Mouse (Mus musculus) heart, embryonic 13.5 days (tissue): ENCODE measurements around the gene Lbh. TPM values are rescaled to one million over a fixed set of nuclear protein-coding genes. Genes with fewer than 3 reads are reported as not detected.
A peak's percentile ranks its signal among the peaks of the same experiment; 100 is the strongest.

Experiments
- ATAC-seq: fragments of 200-750 bp; cut with Nextera tagmentation; 2 replicates; pipeline ENCODE4 v1.8.0; 2017; ENCODE audit warnings: moderate TSS enrichment; ENCODE audit not compliant: insufficient number of reproducible peaks, low FRiP score, low TSS enrichment; ENCODE audit errors: extremely low read depth
- H3K27ac ChIP-seq: fragments of 300-500 bp; sonication (generic); replicated peaks from 2 replicates; pipeline ENCODE4 v1.5.1; 2015; ENCODE audit warnings: moderate library complexity, mild to moderate bottlenecking, inconsistent platforms
- H3K27me3 ChIP-seq: fragments of 300-500 bp; sonication (generic); replicated peaks from 2 replicates; pipeline ENCODE4 v1.6.1; 2015; ENCODE audit warnings: mild to moderate bottlenecking, inconsistent platforms
- H3K36me3 ChIP-seq: fragments of 300-500 bp; sonication (generic); 2 replicates; pipeline ENCODE4 v1.6.1; 2015; ENCODE audit warnings: mild to moderate bottlenecking, inconsistent platforms
- H3K4me1 ChIP-seq: fragments of 300-500 bp; sonication (generic); 2 replicates; pipeline ENCODE4 v1.6.1; 2015; ENCODE audit warnings: inconsistent platforms
- H3K4me2 ChIP-seq: fragments of 300-500 bp; sonication (generic); 2 replicates; pipeline ENCODE4 v1.6.1; 2015; ENCODE audit warnings: inconsistent platforms, mild to moderate bottlenecking, moderate library complexity
- H3K4me3 ChIP-seq: fragments of 300-500 bp; sonication (generic); 2 replicates; pipeline ENCODE4 v1.5.1; 2015; ENCODE audit warnings: moderate library complexity, mild to moderate bottlenecking, inconsistent platforms
- H3K9ac ChIP-seq: fragments of 300-500 bp; sonication (generic); 2 replicates; pipeline ENCODE4 v1.6.1; 2015; ENCODE audit warnings: inconsistent platforms, mild to moderate bottlenecking, moderate library complexity
- H3K9me3 ChIP-seq: fragments of 300-500 bp; sonication (generic); 2 replicates; pipeline ENCODE4 v1.6.1; 2016; ENCODE audit warnings: inconsistent platforms
- WGBS: fragments of 180-500 bp; shearing (Covaris S2); methylation state at CpG from one replicate; pipeline ENCODE4 v1.1.7; 2015; ENCODE audit warnings: mixed read lengths; 5-methylcytosine and 5-hydroxymethylcytosine counted together
- polyA plus RNA-seq: library from polyadenylated mRNA; unstranded; fragments of >200 nt; fragmentation: Nextera tagmentation; extraction: Ambion mirVana; gene quantifications from 2 replicates; pipeline ENCODE4 v1.2.1, GENCODE M21; 2015

The Lbh gene
- polyA plus RNA-seq, 1 experiment from 2014 or later, result 25.6 TPM

GRCm38 (mm10) chr17:72925804-72926617 lies 7.9 kb downstream of the Lbh start:
- Histone ChIP-seq H3K9ac (peak overlapping the region; percentile 100), H3K9me3 (no peaks in the 10 kb centered on the region), H3K4me1 (peaks cover 89% of the 10 kb centered on the region), H3K36me3 (peaks cover 96% of the 10 kb centered on the region), H3K4me3 (peak overlapping the region; percentile 68), H3K27ac (peak overlapping the region; percentile 87), H3K4me2 (peak overlapping the region; percentile 94), H3K27me3 (no peaks in the 10 kb centered on the region)
- 43% methylated on average over 12 of the region's 12 CpGs for WGBS
- ATAC-seq, result peak; percentile 22; the same call in 1 of the 2 replicates

DNA sequence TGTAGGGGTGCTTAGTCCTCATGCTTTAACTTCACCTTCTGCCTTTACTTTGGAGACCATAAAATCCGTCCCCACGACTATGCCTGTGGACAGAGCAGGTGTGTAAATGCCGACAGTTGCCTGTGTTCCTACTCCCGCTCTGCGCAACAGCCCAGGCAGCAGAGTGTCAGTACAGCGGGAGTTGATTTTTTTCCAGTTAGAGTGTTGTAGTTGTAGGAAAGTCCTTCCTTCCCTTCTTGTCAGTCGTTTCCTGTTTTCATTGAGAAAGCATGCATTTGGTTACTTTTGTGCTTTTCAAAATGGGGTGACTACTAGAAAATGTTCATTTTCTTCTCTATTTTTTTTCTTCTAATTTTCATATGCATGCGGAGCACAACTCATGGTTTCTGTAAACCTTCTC lies 8.9 kb downstream of the Lbh start:
- Histone ChIP-seq H3K9me3 (peaks cover under 1% of the 10 kb centered on the region; the same call in 1 of the 2 replicates), H3K27me3 (no peaks in the 10 kb centered on the region), H3K9ac (peak overlapping the region; percentile 100), H3K36me3 (peaks cover 91% of the 10 kb centered on the region), H3K27ac (peak overlapping the region; percentile 87), H3K4me3 (peak overlapping the region; percentile 68; the same call in 1 of the 2 replicates), H3K4me2 (peak overlapping the region; percentile 94), H3K4me1 (peaks cover 83% of the 10 kb centered on the region)
- 66% methylated on average over 8 of the region's 8 CpGs for WGBS
- ATAC-seq, result no peak

DNA sequence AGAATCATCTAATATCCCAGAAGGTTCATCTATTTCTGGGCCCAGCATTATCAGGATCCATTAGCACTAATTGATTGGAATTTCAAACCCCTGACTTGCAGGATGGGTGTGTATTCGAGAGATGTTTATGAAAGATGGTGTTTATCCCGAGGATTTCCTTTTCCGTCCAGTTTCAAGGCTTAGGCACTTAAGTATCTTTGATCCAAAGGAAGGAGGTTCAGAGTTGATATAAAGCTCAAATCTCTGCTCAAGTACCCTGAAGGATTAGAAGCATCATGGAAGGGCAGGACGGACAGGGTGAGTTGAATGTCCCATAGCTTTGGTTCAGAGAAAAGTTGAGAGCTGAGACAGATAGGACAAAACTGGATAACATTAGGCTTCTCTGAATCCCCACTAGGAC lies 15.0 kb downstream of the Lbh start:
- Histone ChIP-seq H3K4me3 (no peak overlapping the region), H3K4me2 (peak overlapping the region; percentile 42), H3K27ac (peak overlapping the region; percentile 85), H3K9ac (peak overlapping the region; percentile 74), H3K9me3 (peaks cover 4% of the 10 kb centered on the region; the same call in 1 of the 2 replicates), H3K36me3 (peaks cover 90% of the 10 kb centered on the region), H3K4me1 (peaks cover 85% of the 10 kb centered on the region), H3K27me3 (no peaks in the 10 kb centered on the region)
- WGBS, result 58% methylated on average over 4 of the region's 4 CpGs
- ATAC-seq, result no peak

GRCm38 (mm10) chr17:72934146-72934545 lies 16.0 kb downstream of the Lbh start:
- H3K36me3 ChIP-seq, result peaks cover 90% of the 10 kb centered on the region
- ATAC-seq, result no peak
- peak overlapping the region; percentile 12; the same call in 1 of the 2 replicates for H3K4me3 ChIP-seq
- peak overlapping the region; percentile 74 for H3K9ac ChIP-seq
- H3K4me2 ChIP-seq, result peak overlapping the region; percentile 42
- peak overlapping the region; percentile 85 for H3K27ac ChIP-seq
- 53% methylated on average over 2 of the region's 2 CpGs for WGBS
- H3K27me3 ChIP-seq, result no peaks in the 10 kb centered on the region
- peaks cover 85% of the 10 kb centered on the region for H3K4me1 ChIP-seq
- H3K9me3 ChIP-seq, result peaks cover 4% of the 10 kb centered on the region; the same call in 1 of the 2 replicates

DNA sequence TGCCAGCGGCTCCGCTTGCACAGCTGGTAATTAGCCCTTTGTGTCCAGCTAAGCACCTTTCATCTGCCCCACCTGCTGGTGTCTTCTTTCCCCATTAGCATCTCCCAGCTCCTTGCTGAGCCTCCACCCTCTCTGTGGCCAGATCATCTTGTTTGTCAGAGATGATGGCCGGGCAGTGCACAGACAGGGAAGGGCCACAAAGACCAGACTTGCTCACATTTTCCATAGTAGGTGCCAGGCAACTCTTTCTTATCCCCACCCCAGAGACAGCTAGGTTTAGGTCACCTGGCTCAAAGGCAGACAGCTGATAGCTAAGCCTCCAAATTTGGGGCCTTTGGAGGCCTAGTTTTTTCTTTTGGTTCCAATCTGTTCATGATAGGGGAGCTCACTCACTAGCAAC lies 16.5 kb downstream of the Lbh start:
- Histone ChIP-seq H3K9me3 (peaks cover 4% of the 10 kb centered on the region; the same call in 1 of the 2 replicates), H3K4me2 (peak overlapping the region; percentile 42), H3K27ac (peak overlapping the region; percentile 85), H3K27me3 (no peaks in the 10 kb centered on the region), H3K9ac (peak overlapping the region; percentile 74), H3K4me1 (peaks cover 85% of the 10 kb centered on the region), H3K4me3 (peak overlapping the region; percentile 12; the same call in 1 of the 2 replicates), H3K36me3 (peaks cover 91% of the 10 kb centered on the region)
- 46% methylated on average over 3 of the region's 3 CpGs for WGBS
- no peak for ATAC-seq

DNA sequence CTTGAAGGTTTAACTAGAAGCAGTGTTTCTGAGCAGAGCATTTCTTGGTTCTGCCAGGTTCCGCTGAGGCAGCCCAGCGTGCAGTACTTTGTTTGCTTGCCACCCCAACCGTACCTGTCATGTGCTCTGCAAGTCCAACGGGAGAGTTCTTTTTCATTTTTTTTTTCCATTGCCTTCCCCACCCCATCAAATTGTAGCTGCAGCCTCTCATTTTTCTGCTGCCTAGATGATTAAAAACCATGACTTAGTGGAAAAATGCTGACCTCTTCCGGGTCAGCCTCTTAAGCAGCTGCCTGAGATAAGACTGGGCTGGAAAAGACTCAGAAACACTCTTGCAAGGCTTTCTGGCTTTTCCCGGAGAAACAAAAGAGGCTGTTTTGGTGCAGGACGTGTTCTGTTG lies 17.8 kb downstream of the Lbh start:
- ATAC-seq, result no peak
- Histone ChIP-seq H3K36me3 (peaks cover 91% of the 10 kb centered on the region), H3K9ac (peak overlapping the region; percentile 74)

DNA sequence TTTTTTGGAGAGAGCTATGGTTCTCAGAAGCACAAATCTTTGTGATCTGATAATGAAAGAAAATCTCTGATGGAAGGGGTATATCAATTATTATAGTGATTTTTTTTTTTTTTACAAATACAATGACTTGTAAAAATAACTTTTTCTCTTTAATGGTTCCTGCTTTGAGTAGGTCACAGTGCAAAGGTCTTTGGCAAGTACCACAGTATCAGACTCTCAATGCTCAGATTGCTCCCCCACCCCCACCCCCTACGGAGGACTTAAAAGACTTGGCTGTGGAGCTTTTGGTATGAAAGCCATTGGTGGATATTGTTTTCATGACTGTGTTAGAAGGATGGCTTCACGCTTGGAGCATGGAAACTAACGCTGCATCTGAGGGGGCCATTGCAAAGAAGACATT lies 18.2 kb downstream of the Lbh start:
- no peaks in the 10 kb centered on the region for H3K27me3 ChIP-seq
- peak overlapping the region; percentile 42 for H3K4me2 ChIP-seq
- 0 out of 2 replicates have a peak overlapping the region, but pooled peaks have one; percentile 74 for H3K9ac ChIP-seq
- H3K36me3 ChIP-seq, result peaks cover 94% of the 10 kb centered on the region
- peaks cover 93% of the 10 kb centered on the region for H3K4me1 ChIP-seq
- WGBS, result 65% methylated on average over 3 of the region's 3 CpGs
- H3K9me3 ChIP-seq, result peaks cover 4% of the 10 kb centered on the region; the same call in 1 of the 2 replicates
- H3K4me3 ChIP-seq, result no peak overlapping the region
- no peak for ATAC-seq
- H3K27ac ChIP-seq, result peak overlapping the region; percentile 85

More for the DNA sequence above, 17.8 kb downstream of the Lbh start:
- H3K4me1 ChIP-seq, result peaks cover 90% of the 10 kb centered on the region
- peaks cover 4% of the 10 kb centered on the region; the same call in 1 of the 2 replicates for H3K9me3 ChIP-seq
- no peaks in the 10 kb centered on the region for H3K27me3 ChIP-seq
- H3K27ac ChIP-seq, result peak overlapping the region; percentile 85
- WGBS, result 29% methylated on average over 7 of the region's 7 CpGs
- H3K4me3 ChIP-seq, result no peak overlapping the region
- H3K4me2 ChIP-seq, result peak overlapping the region; percentile 42

GRCm38 (mm10) chr17:72937204-72937603 lies 19.1 kb downstream of the Lbh start:
- Histone ChIP-seq H3K36me3 (peaks cover 96% of the 10 kb centered on the region), H3K9ac (peak overlapping the region; percentile 66), H3K27me3 (no peaks in the 10 kb centered on the region), H3K4me3 (no peak overlapping the region), H3K27ac (peak overlapping the region; percentile 87), H3K4me1 (peaks cover 94% of the 10 kb centered on the region), H3K9me3 (0 out of 2 replicates have a peak, but pooled peaks cover 1% of the 10 kb centered on the region), H3K4me2 (peak overlapping the region; percentile 28; the same call in 1 of the 2 replicates)
- ATAC-seq, result no peak
- 48% methylated on average over 9 of the region's 9 CpGs for WGBS

GRCm38 (mm10) chr17:72938026-72938795 lies 20.1 kb downstream of the Lbh start:
- H3K27ac ChIP-seq, result peak overlapping the region; percentile 87
- no peak for ATAC-seq
- peaks cover 87% of the 10 kb centered on the region for H3K4me1 ChIP-seq
- peaks cover 96% of the 10 kb centered on the region for H3K36me3 ChIP-seq
- no peak overlapping the region for H3K4me3 ChIP-seq
- WGBS, result 63% methylated on average over 11 of the region's 11 CpGs
- H3K9ac ChIP-seq, result peak overlapping the region; percentile 66
- H3K27me3 ChIP-seq, result no peaks in the 10 kb centered on the region
- H3K4me2 ChIP-seq, result peak overlapping the region; percentile 28; the same call in 1 of the 2 replicates
- H3K9me3 ChIP-seq, result no peaks in the 10 kb centered on the region

DNA sequence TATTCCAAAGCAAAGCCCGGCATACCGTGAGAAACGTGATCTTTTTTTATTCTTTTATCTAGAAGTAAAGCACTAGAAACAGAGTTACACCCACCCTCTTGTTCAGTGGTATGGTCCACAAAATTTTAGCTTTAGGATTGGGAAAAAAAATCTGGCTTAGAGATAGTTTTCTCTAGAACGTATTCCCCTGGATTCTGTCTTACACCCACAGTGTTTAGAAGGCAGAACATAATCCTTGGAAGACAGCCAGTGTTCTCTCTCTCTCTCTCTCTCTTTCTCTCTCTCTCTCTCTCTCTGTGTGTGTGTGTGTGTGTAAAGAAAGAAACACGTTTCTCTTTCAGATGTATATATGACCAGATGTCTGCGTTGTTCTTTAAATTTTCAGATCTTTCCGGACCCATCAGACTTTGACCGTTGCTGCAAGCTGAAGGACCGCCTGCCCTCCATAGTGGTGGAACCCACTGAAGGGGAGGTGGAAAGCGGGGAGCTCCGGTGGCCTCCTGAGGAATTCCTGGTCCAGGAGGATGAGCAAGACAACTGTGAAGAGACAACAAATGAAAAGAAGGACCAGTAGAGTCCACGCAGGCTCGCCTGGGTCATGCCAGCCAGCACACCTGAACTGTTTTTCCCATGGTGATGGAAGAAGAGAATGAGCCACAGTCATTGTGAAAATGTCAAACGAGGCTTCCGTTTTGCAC lies 20.9 kb downstream of the Lbh start:
- Histone ChIP-seq H3K27me3 (no peaks in the 10 kb centered on the region), H3K4me3 (no peak overlapping the region), H3K27ac (peak overlapping the region; percentile 87), H3K36me3 (peaks cover 90% of the 10 kb centered on the region), H3K4me1 (peaks cover 79% of the 10 kb centered on the region), H3K9ac (peak overlapping the region; percentile 66), H3K4me2 (no peak overlapping the region), H3K9me3 (no peaks in the 10 kb centered on the region)
- WGBS, result 76% methylated on average over 15 of the region's 15 CpGs
- ATAC-seq, result no peak

- H3K9ac ChIP-seq, result no peak overlapping the region
- WGBS, result 65% methylated on average over 6 of the region's 6 CpGs
- no peak overlapping the region for H3K4me2 ChIP-seq
- ATAC-seq, result no peak
- no peaks in the 10 kb centered on the region for H3K9me3 ChIP-seq
- H3K36me3 ChIP-seq, result peaks cover 85% of the 10 kb centered on the region
- H3K27ac ChIP-seq, result peak overlapping the region; percentile 87
- no peak overlapping the region for H3K4me3 ChIP-seq
- H3K4me1 ChIP-seq, result peaks cover 74% of the 10 kb centered on the region
- no peaks in the 10 kb centered on the region for H3K27me3 ChIP-seq
These were observed 21.4 kb downstream of the Lbh start for GRCm38 (mm10) chr17:72939569-72939899.
